Mouse (Mus musculus) activated CD4-positive, CD25-positive, alpha-beta regulatory T cell, adult 9 weeks (primary cell): ENCODE measurements around the gene Commd9. TPM values are rescaled to one million over a fixed set of nuclear protein-coding genes. Genes with fewer than 3 reads are reported as not detected.

Source experiments
- polyA plus RNA-seq: library from polyadenylated mRNA; unstranded; fragments of 100-300 nt; shearing (Covaris generic); gene quantifications from one replicate; pipeline ENCODE4 v1.2.1, GENCODE M21; 2017

Commd9 gene
- 23.9 TPM for polyA plus RNA-seq

DNA sequence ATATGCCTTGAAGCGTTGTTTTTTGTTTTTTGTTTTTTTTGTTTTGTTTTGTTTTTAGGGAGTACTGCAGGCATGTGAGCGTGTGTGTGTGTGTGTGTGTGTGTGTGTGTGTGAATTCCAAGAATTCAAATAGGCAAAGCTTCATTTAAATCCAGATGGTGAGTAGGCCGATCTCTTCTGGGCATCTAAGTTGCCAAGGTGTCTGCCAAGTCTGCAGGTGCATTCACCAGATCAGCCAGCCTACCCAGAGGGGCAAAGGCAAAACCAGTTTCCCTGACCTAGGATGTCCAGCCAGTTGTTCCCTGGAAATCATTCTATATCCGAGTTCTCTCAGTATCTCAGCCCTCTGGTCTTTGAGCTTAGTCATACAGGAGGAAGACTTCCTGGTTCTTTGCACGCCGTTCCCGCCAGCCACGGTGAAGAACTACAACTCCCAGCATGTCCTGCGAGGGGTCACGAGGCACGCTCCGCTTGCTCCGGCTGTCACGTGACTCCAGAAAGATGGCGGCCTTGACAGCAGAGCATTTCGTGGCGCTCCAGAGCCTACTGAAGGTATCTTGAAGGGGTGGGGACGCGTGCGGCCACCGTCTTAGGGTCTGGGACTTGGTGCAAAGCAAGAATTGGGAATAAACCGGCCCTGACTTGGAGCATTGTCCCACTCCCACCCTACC lies at the start of gene Commd9:
Gene Commd9 (plus strand): TSS at position 480 of the 671 bp plus-strand sequence.

DNA sequence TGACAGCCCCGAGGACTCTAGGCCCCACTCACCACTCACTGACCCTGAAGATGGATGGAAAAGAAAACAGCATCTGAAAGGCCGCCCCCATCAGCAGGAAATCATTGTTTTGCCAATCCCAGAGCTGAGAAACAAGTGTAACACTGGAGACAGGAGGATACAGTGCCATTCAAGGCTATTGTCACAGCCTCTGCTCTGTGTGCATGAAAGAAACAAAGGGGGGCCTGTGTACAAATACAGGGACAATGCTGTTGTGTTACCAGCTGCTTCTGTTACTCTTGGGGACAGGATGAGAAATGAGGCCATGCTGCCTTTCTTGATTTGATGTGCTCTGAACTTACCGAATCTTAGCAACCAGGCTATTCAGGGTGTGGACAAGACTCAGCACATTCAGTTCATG lies 3.0 kb upstream of the Commd9 start, which contains the start of gene Prr5l:
Gene Prr5l (minus strand): TSS at position 30 of the 400 bp plus-strand sequence.

Other genes starting within 250 kb of the Commd9 start
- not detected for gene Rag1, start 236.7 kb upstream of the Commd9 start, polyA plus RNA-seq
- gene B230118H07Rik, start 236.7 kb upstream of the Commd9 start, polyA plus RNA-seq = 1.3 TPM
- 28.8 TPM for gene Traf6, start 207.8 kb upstream of the Commd9 start, polyA plus RNA-seq
- gene Prr5l, start 3.2 kb upstream of the Commd9 start, polyA plus RNA-seq = 2.3 TPM